21 mouse cellular contexts compared by ENCODE assay signal in the genomic region with DNA sequence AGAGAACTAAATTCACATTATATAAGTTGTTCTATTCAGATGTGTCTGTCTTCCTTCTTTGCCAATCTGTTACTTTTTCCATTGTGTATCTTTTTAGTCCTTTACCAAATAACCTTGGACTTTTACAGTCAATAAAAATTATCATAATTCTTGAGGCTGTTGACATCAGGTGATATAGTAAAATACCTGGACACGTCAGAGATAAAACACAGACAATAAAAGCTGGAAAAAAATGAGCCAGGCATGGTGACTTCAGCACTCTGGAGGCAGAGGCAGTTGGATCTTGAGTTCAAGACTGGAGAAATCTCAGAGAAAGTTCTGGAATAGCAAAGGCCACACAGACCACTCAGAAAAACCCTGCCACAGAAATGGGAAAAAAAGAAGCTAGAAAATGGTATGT.
"Had no signal": no experiment of that assay in that cellular context is flagged by ENCODE, and none has a peak within 500 bp of the region (broad histone marks: within the 10 kb centered on the region; RNA-seq: fewer than 3 reads in every experiment).

No protein-coding gene starts in this region.

- H3K27ac ChIP-seq: heart, embryonic 10.5 days; hindbrain, embryonic 13.5 days; hindbrain, embryonic 15.5 days; hindbrain, postnatal 0 days; limb, embryonic 13.5 days; limb, embryonic 15.5 days; liver, embryonic 12.5 days; liver, embryonic 14.5 days had no signal

- ATAC-seq: hindbrain, postnatal 0 days; liver, embryonic 12.5 days had no signal

- H3K36me3 ChIP-seq: hindbrain, embryonic 13.5 days; hindbrain, embryonic 15.5 days; limb, embryonic 15.5 days had no signal

- H3K9ac ChIP-seq: heart, embryonic 12.5 days; hindbrain, embryonic 13.5 days; hindbrain, embryonic 15.5 days; limb, embryonic 13.5 days; limb, embryonic 15.5 days; liver, embryonic 12.5 days; liver, embryonic 14.5 days had no signal

- H3K9me3 ChIP-seq: heart, embryonic 10.5 days; heart, embryonic 12.5 days; hindbrain, embryonic 13.5 days; hindbrain, embryonic 15.5 days; limb, embryonic 13.5 days; limb, embryonic 15.5 days; liver, embryonic 12.5 days had no signal

- H3K4me1 ChIP-seq: heart, embryonic 10.5 days; heart, embryonic 12.5 days; hindbrain, embryonic 13.5 days; hindbrain, embryonic 15.5 days; limb, embryonic 13.5 days; limb, embryonic 15.5 days; liver, embryonic 12.5 days had no signal

- H3K4me3 ChIP-seq: heart, embryonic 10.5 days; heart, embryonic 12.5 days; hindbrain, embryonic 13.5 days; hindbrain, embryonic 15.5 days; limb, embryonic 13.5 days; limb, embryonic 15.5 days; liver, embryonic 12.5 days had no signal

- H3K27me3 ChIP-seq: heart, embryonic 12.5 days; hindbrain, embryonic 13.5 days; hindbrain, embryonic 15.5 days; limb, embryonic 13.5 days; limb, embryonic 15.5 days; liver, embryonic 12.5 days had no signal

- DNase-seq: gastrocnemius, postnatal 14 days; gastrocnemius, postnatal 36 days; heart, adult 18-20 months; heart, postnatal 10 days; heart, postnatal 36 days; kidney, adult 2 months; kidney, postnatal 10 days; kidney, postnatal 25 days; kidney, postnatal 4 days; layer of hippocampus, adult 9-11 months; layer of hippocampus, postnatal 36 days; left cerebral cortex, postnatal 4 days had no signal

- H3K4me2 ChIP-seq: heart, embryonic 12.5 days; hindbrain, embryonic 13.5 days; hindbrain, embryonic 15.5 days; limb, embryonic 13.5 days; limb, embryonic 15.5 days; liver, embryonic 12.5 days had no signal
